Mouse (Mus musculus): ENCODE results near the gene Mpzl1. TPM values are rescaled to one million over a fixed set of nuclear protein-coding genes. Genes with fewer than 3 reads are reported as not detected.

The Mpzl1 gene
- total RNA-seq, 2 experiments from 2014 or later: 47.8 to 51.6 TPM

- no peak for DNase-seq (ENCODE audit: extremely low spot score in 1 of 2, low spot score in 1 of 2)
These were observed 48.8 kb downstream of the Mpzl1 start for GRCm38 (mm10) chr1:165585389-165586104.

- peak; percentile 69 to 93 for DNase-seq (ENCODE audit: extremely low spot score in 1 of 2, low spot score in 1 of 2)
These were observed 50.7 kb downstream of the Mpzl1 start for GRCm38 (mm10) chr1:165583529-165584184.

- no peak for DNase-seq (ENCODE audit: extremely low spot score in 1 of 2, low spot score in 1 of 2)
These were observed 53.1 kb downstream of the Mpzl1 start for GRCm38 (mm10) chr1:165581255-165581654.

- DNase-seq (ENCODE audit: extremely low spot score in 1 of 2, low spot score in 1 of 2): no peak
These were observed 55.0 kb downstream of the Mpzl1 start for GRCm38 (mm10) chr1:165579332-165579731.

GRCm38 (mm10) chr1:165576459-165577112 is 57.8 kb downstream of the Mpzl1 start:
- no peak for DNase-seq (ENCODE audit: extremely low spot score in 1 of 2, low spot score in 1 of 2)

GRCm38 (mm10) chr1:165576005-165576404 is 58.3 kb downstream of the Mpzl1 start:
- no peak for DNase-seq (ENCODE audit: extremely low spot score in 1 of 2, low spot score in 1 of 2)

GRCm38 (mm10) chr1:165567466-165567865 is 66.9 kb downstream of the Mpzl1 start:
- no peak for DNase-seq (ENCODE audit: extremely low spot score in 1 of 2, low spot score in 1 of 2)

GRCm38 (mm10) chr1:165565283-165565682 is 69.1 kb downstream of the Mpzl1 start:
- DNase-seq (ENCODE audit: extremely low spot score in 1 of 2, low spot score in 1 of 2): no peak

- peak; percentile 49 to 72 for DNase-seq (ENCODE audit: extremely low spot score in 1 of 2, low spot score in 1 of 2)
These were observed 75.3 kb downstream of the Mpzl1 start for GRCm38 (mm10) chr1:165559073-165559472.

GRCm38 (mm10) chr1:165556711-165557110 is 77.6 kb downstream of the Mpzl1 start:
- no peak for DNase-seq (ENCODE audit: extremely low spot score in 1 of 2, low spot score in 1 of 2)

Other genes with a start within 250 kb of the Mpzl1 start
- 10 to 100 TPM; 81.4 to 84.6 TPM for gene Dcaf6, start 174.1 kb downstream of the Mpzl1 start, total RNA-seq (2021)
- 100 to 1,000 TPM; 127 to 136 TPM for gene Mpc2, start 173.9 kb downstream of the Mpzl1 start, total RNA-seq (2021)
- under 1 TPM in 1 of 2 experiments, not detected in 1; 0.15 TPM for gene Adcy10, start 149.4 kb downstream of the Mpzl1 start, total RNA-seq (2021)
- 1 to 10 TPM; 4.3 to 4.8 TPM for gene Rcsd1, start 75.2 kb upstream of the Mpzl1 start, total RNA-seq (2021)
- gene Creg1, start 129.2 kb upstream of the Mpzl1 start, total RNA-seq (2021): 10 to 100 TPM; 26.1 to 28.7 TPM
- gene Cd247, start 154.1 kb upstream of the Mpzl1 start, total RNA-seq (2021): not detected